Mouse (Mus musculus): ENCODE results near the gene Bola1. TPM values are rescaled to one million over a fixed set of nuclear protein-coding genes. Genes with fewer than 3 reads are reported as not detected.

The Bola1 gene
- polyA plus RNA-seq, 1 experiment, result 39.2 TPM

Other genes starting within 250 kb of the Bola1 start
- 477 and 734 TPM in 2 replicates for gene Plekho1, start 223.7 kb downstream of the Bola1 start, polyA plus RNA-seq (2012; ENCODE audit: low replicate concordance)
- 3.7 and 6.5 TPM in 2 replicates for gene Vps45, start 161.2 kb downstream of the Bola1 start, polyA plus RNA-seq (2012; ENCODE audit: low replicate concordance)
- 11.8 and 12.2 TPM in 2 replicates for gene Otud7b, start 115.2 kb downstream of the Bola1 start, polyA plus RNA-seq (2012; ENCODE audit: low replicate concordance)
- 0.06 and 0.09 TPM in 2 replicates for gene Mtmr11, start 57.7 kb downstream of the Bola1 start, polyA plus RNA-seq (2012; ENCODE audit: low replicate concordance)
- 318 and 510 TPM in 2 replicates for gene Sf3b4, start 47.4 kb downstream of the Bola1 start, polyA plus RNA-seq (2012; ENCODE audit: low replicate concordance)
- 2.5 and 3.2 TPM in 2 replicates for gene Sv2a, start 38.6 kb downstream of the Bola1 start, polyA plus RNA-seq (2012; ENCODE audit: low replicate concordance)
- 0.92 TPM in 1 of 2 replicates, not detected in the other for gene Hist2h2ab, start 156 bp upstream of the Bola1 start, polyA plus RNA-seq (2012; ENCODE audit: low replicate concordance)
- 9.9 and 10.9 TPM in 2 replicates for gene Hist2h2ac, start 1.2 kb upstream of the Bola1 start, polyA plus RNA-seq (2012; ENCODE audit: low replicate concordance)
- 0.81 and 1.8 TPM in 2 replicates for gene Hist2h2be, start 1.4 kb upstream of the Bola1 start, polyA plus RNA-seq (2012; ENCODE audit: low replicate concordance)
- gene Hist2h3c2, start 19.4 kb upstream of the Bola1 start, polyA plus RNA-seq (2012; ENCODE audit: low replicate concordance), result 11.6 and 19.6 TPM in 2 replicates
- gene Hist2h2aa2, start 20.6 kb upstream of the Bola1 start, polyA plus RNA-seq (2012; ENCODE audit: low replicate concordance), result 148 and 380 TPM in 2 replicates
- gene Hist2h2aa1, start 25.8 kb upstream of the Bola1 start, polyA plus RNA-seq (2012; ENCODE audit: low replicate concordance), result 11.3 and 34.0 TPM in 2 replicates
- gene Hist2h3c1, start 27.0 kb upstream of the Bola1 start, polyA plus RNA-seq (2012; ENCODE audit: low replicate concordance), result not detected in 2 replicates
- 5.5 and 5.8 TPM in 2 replicates for gene Hist2h4, start 43.6 kb upstream of the Bola1 start, polyA plus RNA-seq (2012; ENCODE audit: low replicate concordance)
- gene Hist2h3b, start 48.9 kb upstream of the Bola1 start, polyA plus RNA-seq (2012; ENCODE audit: low replicate concordance), result 38.1 and 40.7 TPM in 2 replicates
- 1.0 and 1.8 TPM in 2 replicates for gene Hist2h2bb, start 50.0 kb upstream of the Bola1 start, polyA plus RNA-seq (2012; ENCODE audit: low replicate concordance)
- 0.83 and 1.8 TPM in 2 replicates for gene Fcgr1, start 74.3 kb upstream of the Bola1 start, polyA plus RNA-seq (2012; ENCODE audit: low replicate concordance)
- not detected in 2 replicates for gene BC107364, start 232.6 kb upstream of the Bola1 start, polyA plus RNA-seq (2012; ENCODE audit: low replicate concordance)